Mouse (Mus musculus): ENCODE results near the gene St5. TPM values are rescaled to one million over a fixed set of nuclear protein-coding genes. Genes with fewer than 3 reads are reported as not detected.

St5 gene
- polyA plus RNA-seq, 1 experiment, result 44.8 TPM

DNA sequence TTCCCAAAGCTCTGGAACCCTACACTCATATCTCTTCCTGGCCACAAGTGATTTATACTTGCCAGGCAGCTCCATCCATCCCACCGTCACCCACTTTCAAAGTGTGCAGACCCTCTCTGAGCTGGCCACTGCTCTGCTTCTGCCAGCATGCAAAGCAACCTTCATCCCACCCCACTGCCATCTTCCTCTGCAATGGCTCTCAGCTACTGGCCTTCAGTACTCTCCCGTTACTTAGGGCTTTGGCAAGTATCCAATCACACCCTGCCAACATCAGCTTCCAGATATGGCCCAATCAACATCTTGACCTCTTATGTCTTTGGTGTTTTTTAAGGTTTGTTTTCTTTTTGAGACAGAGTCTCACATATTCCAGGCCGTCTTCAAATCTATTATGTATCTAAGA is 225.5 kb downstream of the St5 start:
- no peaks in the 10 kb centered on the region for H3K4me1 ChIP-seq (ENCODE audit: control insufficient read depth, insufficient read depth, low read length)
- H3K27ac ChIP-seq (ENCODE audit: insufficient read depth, low read length), result no peak overlapping the region
- WGBS, result 73% methylated on average over 3 of the region's 3 CpGs
- no peaks in the 10 kb centered on the region for H3K27me3 ChIP-seq (ENCODE audit: control insufficient read depth, insufficient read depth, low read length)
- no peak for DNase-seq
- no peak overlapping the region for H3K4me3 ChIP-seq (replicated peaks; ENCODE audit: insufficient read depth, low read depth, low read length)
- TF ChIP-seq POLR2A (IDR thresholded peaks at IDR 0.05; ENCODE audit: borderline replicate concordance, insufficient read depth, low read length) (no peak), CTCF (IDR thresholded peaks at IDR 0.05; ENCODE audit: borderline replicate concordance, insufficient read depth, low read depth, low read length) (no peak)

Other genes starting within 250 kb of the St5 start
- gene Trim66, start 195.5 kb downstream of the St5 start, polyA plus RNA-seq (2012; rRNA removed), result 11.3 and 11.6 TPM in 2 replicates
- 299 and 318 TPM in 2 replicates for gene Rpl27a, start 184.5 kb downstream of the St5 start, polyA plus RNA-seq (2012; rRNA removed)
- gene Akip1, start 85 bp upstream of the St5 start, polyA plus RNA-seq (2012; rRNA removed), result 6.7 and 6.9 TPM in 2 replicates
- 0.16 and 0.20 TPM in 2 replicates for gene BC051019, start 20.2 kb upstream of the St5 start, polyA plus RNA-seq (2012; rRNA removed)
- 0.22 and 0.39 TPM in 2 replicates for gene Ascl3, start 28.1 kb upstream of the St5 start, polyA plus RNA-seq (2012; rRNA removed)
- 135 and 140 TPM in 2 replicates for gene Tmem9b, start 49.3 kb upstream of the St5 start, polyA plus RNA-seq (2012; rRNA removed)
- gene Nrip3, start 78.4 kb upstream of the St5 start, polyA plus RNA-seq (2012; rRNA removed), result 46.6 and 52.8 TPM in 2 replicates
- 0.26 and 0.33 TPM in 2 replicates for gene Scube2, start 162.1 kb upstream of the St5 start, polyA plus RNA-seq (2012; rRNA removed)

All from cerebellum, adult 2 months (tissue).